Mouse (Mus musculus) liver, adult 2 months (tissue): ENCODE results near the gene Bub1b. TPM values are rescaled to one million over a fixed set of nuclear protein-coding genes. Genes with fewer than 3 reads are reported as not detected.

Experiments used
- DNase-seq: peaks from one replicate; pipeline ENCODE4 v3.0.0-alpha.2; 2011; ENCODE audit warnings: low read depth, low spot score; ENCODE audit errors: extremely low read depth
- H3K27ac ChIP-seq: fragments of 200-500 bp; replicated peaks from 2 replicates; pipeline ENCODE4 v1.5.1; 2012; ENCODE audit warnings: low read depth, mild to moderate bottlenecking, control low read depth, inconsistent platforms, low read length; ENCODE audit not compliant: insufficient read depth
- H3K27me3 ChIP-seq: fragments of 200-500 bp; 2 replicates; pipeline ENCODE4 v1.6.1; 2012; ENCODE audit warnings: mild to moderate bottlenecking, moderate library complexity, low read length, inconsistent platforms; ENCODE audit not compliant: control insufficient read depth, insufficient read depth
- H3K36me3 ChIP-seq: fragments of 200-500 bp; 2 replicates; pipeline ENCODE4 v1.6.1; 2012; ENCODE audit warnings: low read length, inconsistent platforms; ENCODE audit not compliant: control insufficient read depth, insufficient read depth
- H3K4me1 ChIP-seq: fragments of 200-500 bp; 2 replicates; pipeline ENCODE4 v1.6.1; 2011; ENCODE audit warnings: low read length; ENCODE audit not compliant: control insufficient read depth, insufficient read depth
- H3K4me3 ChIP-seq: fragments of 200-500 bp; 2 replicates; pipeline ENCODE4 v1.5.1; 2011; ENCODE audit warnings: low read depth, mild to moderate bottlenecking, control low read depth, low read length, moderate library complexity; ENCODE audit not compliant: insufficient read depth
- H3K79me2 ChIP-seq: fragments of 200-500 bp; 2 replicates; pipeline ENCODE4 v1.6.1; 2012; ENCODE audit warnings: inconsistent platforms, mild to moderate bottlenecking, low read length, moderate library complexity; ENCODE audit not compliant: control insufficient read depth, insufficient read depth
- H3K9ac ChIP-seq: fragments of 200-500 bp; 2 replicates; pipeline ENCODE4 v1.6.1; 2012; ENCODE audit warnings: low read depth, mild to moderate bottlenecking, control low read depth, inconsistent platforms, low read length
- CTCF ChIP-seq: fragments of 200-500 bp; IDR thresholded peaks from 2 replicates; pipeline ENCODE4 v1.5.1; 2011; ENCODE audit warnings: low read depth, low read length, control low read depth
- POLR2A ChIP-seq: fragments of 200-500 bp; IDR thresholded peaks from 2 replicates; pipeline ENCODE4 v1.6.1; 2011; ENCODE audit warnings: low read length, control low read depth; ENCODE audit not compliant: insufficient read depth; ENCODE audit errors: extremely low read depth
- WGBS: fragments of 180-500 bp; shearing (Covaris S2); methylation state at CpG from one replicate; pipeline ENCODE4 v1.1.7; 2018; 5-methylcytosine and 5-hydroxymethylcytosine counted together
- polyA plus RNA-seq: library from polyadenylated mRNA; depleted of rRNA; stranded (reverse); fragments of >200 nt; gene quantifications from 2 replicates; pipeline ENCODE4 v1.2.3, GENCODE M21; 2012
- total RNA-seq: library from RNA; depleted of rRNA; stranded (reverse); fragments of >200 nt; gene quantifications from 2 replicates; pipeline ENCODE4 v1.2.3, GENCODE M21; 2014

Bub1b gene
- total and polyA plus RNA-seq, 2 experiments = 0.21 to 0.65 TPM

- over 99% methylated on average over 6 of the region's 6 CpGs for WGBS
Observed at GRCm38 (mm10) chr2:118629276-118629675, 31.3 kb downstream of the Bub1b start.

DNA sequence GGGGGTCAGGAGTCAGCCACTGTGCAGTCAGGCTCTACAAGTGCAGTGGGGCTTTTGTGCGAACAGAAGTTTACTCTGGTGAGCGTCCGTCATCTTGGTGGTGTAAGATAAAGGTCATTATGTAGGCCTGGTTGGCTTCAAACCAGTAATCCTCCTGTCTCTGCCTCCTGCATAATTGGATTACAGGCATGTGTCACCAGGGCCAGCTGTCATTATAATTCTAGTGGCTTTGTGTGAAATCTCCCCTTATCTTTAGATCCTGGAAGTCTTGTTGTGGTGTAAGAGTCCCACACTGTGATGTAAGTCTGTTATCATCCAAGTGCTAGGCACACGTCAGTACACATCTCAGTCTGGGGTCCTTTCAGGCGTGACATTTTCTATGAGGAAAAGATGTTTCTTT is 35.4 kb downstream of the Bub1b start:
- 91% methylated on average over 5 of the region's 5 CpGs for WGBS
- Histone ChIP-seq H3K79me2 (no peaks in the 10 kb centered on the region), H3K4me3 (no peak overlapping the region), H3K36me3 (no peaks in the 10 kb centered on the region), H3K27me3 (no peaks in the 10 kb centered on the region), H3K27ac (no peak overlapping the region), H3K4me1 (no peaks in the 10 kb centered on the region), H3K9ac (no peak overlapping the region)
- TF ChIP-seq POLR2A = no peak
- TF ChIP-seq CTCF = no peak
- no peak for DNase-seq

More at GRCm38 (mm10) chr2:118629276-118629675, 31.3 kb downstream of the Bub1b start:
- no peaks in the 10 kb centered on the region for H3K27me3 ChIP-seq
- no peak overlapping the region for H3K27ac ChIP-seq
- H3K36me3 ChIP-seq = no peaks in the 10 kb centered on the region
- no peaks in the 10 kb centered on the region for H3K4me1 ChIP-seq
- H3K4me3 ChIP-seq = no peak overlapping the region
- no peaks in the 10 kb centered on the region for H3K79me2 ChIP-seq
- TF ChIP-seq CTCF (no peak), POLR2A (no peak)
- H3K9ac ChIP-seq = no peak overlapping the region
- DNase-seq = no peak

- no peak for TF ChIP-seq POLR2A
- TF ChIP-seq CTCF = no peak
- Histone ChIP-seq H3K36me3 (no peaks in the 10 kb centered on the region), H3K4me3 (no peak overlapping the region), H3K4me1 (no peaks in the 10 kb centered on the region), H3K9ac (no peak overlapping the region), H3K27me3 (no peaks in the 10 kb centered on the region), H3K27ac (no peak overlapping the region), H3K79me2 (no peaks in the 10 kb centered on the region)
- 66% methylated on average over 5 of the region's 5 CpGs for WGBS
- DNase-seq = no peak
Observed at GRCm38 (mm10) chr2:118637258-118637657, 39.2 kb downstream of the Bub1b start.

DNA sequence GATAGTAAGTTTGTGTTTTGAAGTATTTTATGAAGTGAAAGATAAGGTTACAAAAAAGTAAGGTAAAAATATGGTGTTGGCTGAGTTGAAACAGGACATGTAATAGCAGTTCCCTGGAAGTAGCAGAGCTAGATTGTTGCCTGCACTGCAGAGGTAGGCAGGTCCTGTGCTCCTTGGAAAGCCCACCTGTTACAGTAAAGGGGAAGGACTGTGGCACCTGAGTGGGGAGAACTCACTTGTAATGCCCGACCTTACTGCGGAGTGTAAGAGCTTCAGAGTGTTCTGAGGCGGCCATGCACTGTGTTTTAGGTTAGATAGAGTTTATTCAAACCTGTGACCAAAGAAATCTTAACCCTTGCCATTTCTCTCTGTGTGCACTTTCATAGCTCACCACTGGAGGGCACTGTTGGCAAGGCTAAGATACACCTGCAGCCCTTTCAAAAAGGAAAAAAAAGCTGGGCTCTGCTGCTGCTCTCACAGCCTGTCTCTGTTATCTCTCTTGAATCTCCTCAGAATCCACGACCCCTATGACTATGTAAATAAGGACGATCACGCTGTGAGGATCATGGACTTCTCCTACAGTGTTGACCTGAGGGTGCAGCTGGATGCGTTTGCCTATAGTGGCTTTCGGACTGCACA is 40.0 kb downstream of the Bub1b start:
- no peak overlapping the region for H3K9ac ChIP-seq
- TF ChIP-seq POLR2A = no peak
- peak; percentile 62; the same call in 1 of the 2 replicates for TF ChIP-seq CTCF

DNA sequence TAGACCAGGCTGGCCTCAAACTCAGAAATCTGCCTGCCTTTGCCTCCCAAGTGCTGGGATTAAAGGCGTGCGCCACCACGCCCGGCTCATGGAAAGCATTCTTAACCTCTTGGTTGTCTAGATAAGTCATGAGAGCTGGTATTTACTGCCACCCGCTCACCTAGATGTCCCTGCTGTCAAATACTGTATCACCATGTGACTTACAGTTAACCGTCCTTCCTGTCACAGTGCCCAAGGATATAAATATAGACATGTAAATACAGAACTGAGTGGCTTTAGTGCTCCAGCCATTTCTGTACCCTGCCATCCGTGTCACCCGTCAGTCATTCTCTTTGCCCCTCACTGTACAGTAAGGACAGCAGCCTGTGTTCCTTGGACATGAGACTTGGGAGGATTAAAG is 40.7 kb downstream of the Bub1b start:
- no peaks in the 10 kb centered on the region for H3K79me2 ChIP-seq
- WGBS = 96% methylated on average over 8 of the region's 8 CpGs
- no peak for DNase-seq
- H3K27me3 ChIP-seq = no peaks in the 10 kb centered on the region
- H3K4me3 ChIP-seq = no peak overlapping the region
- H3K27ac ChIP-seq = no peak overlapping the region
- TF ChIP-seq POLR2A (no peak), CTCF (no peak)
- no peak overlapping the region for H3K9ac ChIP-seq
- H3K36me3 ChIP-seq = no peaks in the 10 kb centered on the region
- no peaks in the 10 kb centered on the region for H3K4me1 ChIP-seq

More for the DNA sequence above, 40.0 kb downstream of the Bub1b start:
- no peak overlapping the region for H3K27ac ChIP-seq
- no peaks in the 10 kb centered on the region for H3K4me1 ChIP-seq
- H3K4me3 ChIP-seq = no peak overlapping the region
- WGBS = 36% methylated on average over 8 of the region's 8 CpGs
- DNase-seq = peak; percentile 28
- no peaks in the 10 kb centered on the region for H3K79me2 ChIP-seq
- H3K36me3 ChIP-seq = no peaks in the 10 kb centered on the region
- no peaks in the 10 kb centered on the region for H3K27me3 ChIP-seq

DNA sequence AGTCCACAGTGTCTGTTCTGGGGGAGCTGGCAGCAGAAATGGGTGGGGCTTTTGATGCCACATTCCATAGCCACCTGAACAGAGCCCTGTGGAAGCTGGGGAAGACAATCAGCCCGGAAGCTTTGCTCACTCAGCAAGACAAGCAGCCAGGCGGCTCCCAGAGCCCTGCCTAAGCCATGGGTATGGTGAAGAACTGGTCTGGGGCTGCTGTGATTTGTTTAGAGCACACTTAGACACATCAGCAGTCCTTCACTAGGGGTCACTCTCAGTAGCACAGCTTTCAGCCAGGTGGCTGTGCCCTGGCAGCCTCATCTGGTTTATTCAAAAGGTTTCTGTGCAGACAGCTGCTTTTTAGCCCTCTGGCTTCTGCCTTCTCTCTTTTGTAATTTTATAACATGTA is 43.1 kb downstream of the Bub1b start:
- Histone ChIP-seq H3K9ac (no peak overlapping the region), H3K36me3 (no peaks in the 10 kb centered on the region), H3K4me1 (no peaks in the 10 kb centered on the region), H3K79me2 (no peaks in the 10 kb centered on the region), H3K27me3 (no peaks in the 10 kb centered on the region), H3K27ac (no peak overlapping the region), H3K4me3 (no peak overlapping the region)
- WGBS = 76% methylated on average over 2 of the region's 2 CpGs
- TF ChIP-seq POLR2A = no peak
- TF ChIP-seq CTCF = no peak
- DNase-seq = no peak
